Mouse (Mus musculus): Measurements from ENCODE around the gene Pkp3. TPM values are rescaled to one million over a fixed set of nuclear protein-coding genes. Genes with fewer than 3 reads are reported as not detected.

Pkp3 gene
- polyA plus RNA-seq, 1 experiment from 2014 or later: 0.71 TPM

GRCm38 (mm10) chr7:141058601-141059341 is 19.2 kb upstream of the Pkp3 start:
- Histone ChIP-seq H3K27me3 (peaks cover 76% of the 10 kb centered on the region), H3K9me3 (replicated peaks) (no peaks in the 10 kb centered on the region), H3K4me2 (no peak overlapping the region), H3K36me3 (no peaks in the 10 kb centered on the region), H3K4me1 (replicated peaks) (peaks cover 35% of the 10 kb centered on the region), H3K9ac (no peak overlapping the region), H3K4me3 (replicated peaks) (no peak overlapping the region), H3K27ac (no peak overlapping the region)
- WGBS (ENCODE audit: insufficient replicate concordance): 53% methylated on average over 14 of the region's 14 CpGs
- DNase-seq (no peak), ATAC-seq (ENCODE audit: low read depth) (no peak)

DNA sequence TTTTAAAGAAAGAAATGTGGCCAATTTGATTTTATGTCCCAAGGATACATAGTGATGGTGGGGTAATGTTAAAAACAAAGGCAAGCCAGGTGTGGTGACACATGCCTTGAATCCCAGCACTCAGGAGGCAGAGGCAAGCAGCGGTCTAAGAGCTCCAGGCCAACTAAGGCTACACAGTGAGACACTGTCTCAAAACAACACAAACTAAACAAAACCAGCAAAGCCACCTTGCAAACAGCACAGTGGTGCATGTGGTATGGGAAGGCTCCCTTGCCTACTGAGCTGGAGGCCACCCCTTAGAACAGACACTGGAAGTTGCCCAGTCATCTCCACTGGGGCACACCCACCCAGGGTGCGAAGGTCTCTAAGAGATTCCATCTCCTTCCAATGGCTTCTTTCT is 18.1 kb upstream of the Pkp3 start:
- Histone ChIP-seq H3K36me3 (no peaks in the 10 kb centered on the region), H3K4me2 (0 out of 2 replicates have a peak overlapping the region, but pooled peaks have one; percentile 80), H3K4me1 (replicated peaks) (peaks cover 46% of the 10 kb centered on the region), H3K4me3 (replicated peaks) (peak overlapping the region; percentile 55; the same call in 1 of the 2 replicates), H3K9me3 (replicated peaks) (no peaks in the 10 kb centered on the region), H3K9ac (no peak overlapping the region), H3K27ac (no peak overlapping the region), H3K27me3 (peaks cover 73% of the 10 kb centered on the region)
- DNase-seq (no peak), ATAC-seq (ENCODE audit: low read depth) (peak; percentile 43)
- 41% methylated on average over 2 of the region's 2 CpGs for WGBS (ENCODE audit: insufficient replicate concordance)

DNA sequence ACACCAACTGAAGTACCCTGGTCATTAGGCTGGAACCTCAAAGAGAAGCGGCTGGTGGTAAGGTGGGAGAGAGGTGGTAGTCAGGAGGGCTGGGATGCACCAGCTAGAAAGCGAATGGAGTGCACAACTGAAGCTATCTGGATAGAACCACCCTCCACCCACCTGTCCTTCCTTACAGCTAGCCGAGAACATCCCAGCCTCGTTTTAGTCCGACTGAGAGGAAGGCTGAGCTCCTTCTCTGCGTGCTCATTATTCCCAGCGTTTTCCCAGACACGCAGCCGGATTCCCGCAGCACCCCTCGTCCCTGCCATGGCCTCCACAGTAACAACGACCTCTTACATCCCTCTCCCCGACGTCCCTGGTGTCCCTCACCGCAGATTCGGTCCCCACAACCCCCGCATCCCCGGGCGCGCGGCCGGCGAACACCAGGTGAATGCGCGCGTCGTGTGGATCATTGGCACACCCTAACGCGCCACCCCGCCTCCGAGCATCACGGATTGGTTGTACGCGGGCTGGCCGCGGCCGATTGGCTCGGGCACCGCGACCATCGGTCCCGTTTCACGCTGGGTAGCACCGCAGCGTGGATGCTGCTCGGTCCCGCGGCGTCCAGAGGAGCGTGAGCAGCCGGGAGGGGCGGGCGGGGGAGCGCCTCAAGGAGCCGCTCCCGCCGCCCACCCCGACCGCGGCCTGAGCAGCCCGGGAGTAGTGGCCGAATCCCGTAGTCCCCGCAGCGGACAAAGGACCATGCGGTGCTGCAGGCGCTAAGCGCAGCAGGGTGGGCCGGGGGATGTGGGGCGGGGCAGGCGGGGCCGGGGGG is 17.4 kb upstream of the Pkp3 start, which contains the start of gene B4galnt4:
B4galnt4 (plus strand) TSS at position 679 of the 817 bp plus-strand sequence.
- Histone ChIP-seq H3K27ac (no peak within 1 kb of the TSS), H3K4me1 (replicated peaks) (peaks cover 48% of the 10 kb centered on the region), H3K36me3 (no peaks in the 10 kb centered on the region), H3K27me3 (peaks cover 78% of the 10 kb centered on the region), H3K4me3 (replicated peaks) (peak within 1 kb of the TSS; percentile 55), H3K4me2 (peak within 1 kb of the TSS; percentile 80), H3K9ac (0 out of 2 replicates have a peak within 1 kb of the TSS, but pooled peaks have one; percentile 22), H3K9me3 (replicated peaks) (no peaks in the 10 kb centered on the region)
- 2% methylated on average over 72 of the region's 72 CpGs for WGBS (ENCODE audit: insufficient replicate concordance)
- ATAC-seq (ENCODE audit: low read depth): peak; percentile 68
- DNase-seq: no peak

DNA sequence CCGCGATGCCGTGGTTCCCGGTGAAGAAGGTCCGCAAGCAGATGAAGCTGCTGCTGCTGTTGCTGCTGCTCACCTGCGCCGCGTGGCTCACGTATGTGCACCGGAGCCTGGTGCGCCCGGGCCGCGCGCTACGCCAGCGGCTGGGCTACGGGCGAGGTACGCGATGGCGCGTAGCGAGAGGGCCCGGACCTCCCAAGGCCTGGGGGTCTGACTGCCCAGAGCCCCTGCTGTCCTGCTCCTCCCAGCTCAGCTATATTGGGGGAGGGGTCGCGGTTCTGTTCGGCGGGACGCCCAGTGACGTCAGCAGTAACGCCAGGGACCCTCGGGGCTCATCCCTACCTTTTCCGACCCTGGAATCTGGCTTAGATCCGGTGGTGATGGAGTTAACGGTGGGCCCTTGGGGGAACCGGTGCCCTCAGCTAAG is 16.7 kb upstream of the Pkp3 start:
- WGBS (ENCODE audit: insufficient replicate concordance): 3% methylated on average over 37 of the region's 37 CpGs
- H3K27me3 ChIP-seq: peaks cover 83% of the 10 kb centered on the region
- peaks cover 48% of the 10 kb centered on the region for H3K4me1 ChIP-seq (replicated peaks)

GRCm38 (mm10) chr7:141062525-141062924 is 15.5 kb upstream of the Pkp3 start:
- Histone ChIP-seq H3K4me3 (replicated peaks) (no peak overlapping the region), H3K36me3 (no peaks in the 10 kb centered on the region), H3K4me2 (no peak overlapping the region), H3K27ac (no peak overlapping the region), H3K9ac (no peak overlapping the region), H3K9me3 (replicated peaks) (no peaks in the 10 kb centered on the region), H3K4me1 (replicated peaks) (peaks cover 48% of the 10 kb centered on the region), H3K27me3 (peaks cover 84% of the 10 kb centered on the region)
- WGBS (ENCODE audit: insufficient replicate concordance): 23% methylated on average over 7 of the region's 7 CpGs
- DNase-seq (no peak), ATAC-seq (ENCODE audit: low read depth) (no peak)

More for the DNA sequence above, 16.7 kb upstream of the Pkp3 start:
- Histone ChIP-seq H3K9ac (0 out of 2 replicates have a peak overlapping the region, but pooled peaks have one; percentile 22), H3K9me3 (replicated peaks) (no peaks in the 10 kb centered on the region), H3K4me2 (peak overlapping the region; percentile 80), H3K4me3 (replicated peaks) (peak overlapping the region; percentile 55), H3K27ac (no peak overlapping the region), H3K36me3 (no peaks in the 10 kb centered on the region)
- DNase-seq (no peak), ATAC-seq (ENCODE audit: low read depth) (no peak)

DNA sequence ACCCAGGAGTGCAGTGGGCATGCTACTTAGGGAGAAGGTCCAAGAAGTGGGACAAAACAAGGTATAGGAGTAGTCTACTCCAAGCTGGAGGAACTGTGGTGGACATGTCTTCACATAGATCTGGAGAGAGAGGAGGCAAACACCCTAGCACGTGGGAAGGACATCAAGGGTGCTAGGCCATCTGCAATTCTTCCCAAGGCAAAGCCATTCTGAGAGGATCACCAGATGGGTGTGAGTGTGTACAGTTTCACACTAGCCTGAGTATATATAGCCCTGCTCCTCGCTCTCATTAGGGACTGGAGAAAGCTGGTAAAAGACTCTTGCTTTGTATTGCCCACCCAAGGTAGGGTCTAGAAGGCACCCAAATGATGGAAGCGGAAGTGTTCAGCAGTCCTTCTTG is 14.7 kb upstream of the Pkp3 start:
- H3K4me3 ChIP-seq (replicated peaks): no peak overlapping the region
- H3K27ac ChIP-seq: no peak overlapping the region
- peaks cover 48% of the 10 kb centered on the region for H3K4me1 ChIP-seq (replicated peaks)
- H3K9ac ChIP-seq: no peak overlapping the region
- no peak for ATAC-seq (ENCODE audit: low read depth)
- peaks cover 84% of the 10 kb centered on the region for H3K27me3 ChIP-seq
- H3K4me2 ChIP-seq: no peak overlapping the region
- H3K36me3 ChIP-seq: no peaks in the 10 kb centered on the region
- DNase-seq: no peak
- WGBS (ENCODE audit: insufficient replicate concordance): 71% methylated on average over 3 of the region's 3 CpGs
- H3K9me3 ChIP-seq (replicated peaks): no peaks in the 10 kb centered on the region

- 0 out of 2 replicates have a peak, but pooled peaks have one; percentile 13 for ATAC-seq (ENCODE audit: low read depth)
- Histone ChIP-seq H3K27me3 (peaks cover 82% of the 10 kb centered on the region), H3K9ac (no peak overlapping the region), H3K4me2 (no peak overlapping the region), H3K36me3 (no peaks in the 10 kb centered on the region), H3K4me1 (replicated peaks) (peaks cover 48% of the 10 kb centered on the region), H3K4me3 (replicated peaks) (no peak overlapping the region), H3K9me3 (replicated peaks) (no peaks in the 10 kb centered on the region), H3K27ac (no peak overlapping the region)
- 28% methylated on average over 7 of the region's 7 CpGs for WGBS (ENCODE audit: insufficient replicate concordance)
- no peak for DNase-seq
Measured at GRCm38 (mm10) chr7:141064175-141064574, 13.8 kb upstream of the Pkp3 start.

DNA sequence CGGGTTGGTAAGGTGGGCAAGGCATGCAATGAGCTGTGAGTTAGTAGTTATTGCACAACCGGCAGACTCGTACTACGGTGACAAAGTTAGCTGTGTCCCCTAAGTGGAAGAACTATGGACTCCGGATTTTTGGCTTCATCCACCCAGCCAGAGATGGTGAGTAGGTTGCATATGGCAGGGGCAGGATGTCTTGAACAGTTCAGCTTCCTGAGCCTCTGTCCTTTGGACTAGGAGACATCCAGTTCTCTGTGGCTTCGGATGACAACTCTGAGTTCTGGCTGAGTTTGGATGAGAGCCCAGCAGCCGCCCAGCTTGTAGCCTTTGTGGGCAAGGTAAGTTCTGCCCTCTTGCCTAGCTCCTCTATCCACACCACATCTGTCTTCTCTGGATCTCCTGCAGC is 13.4 kb upstream of the Pkp3 start:
- H3K4me2 ChIP-seq: no peak overlapping the region
- no peak overlapping the region for H3K4me3 ChIP-seq (replicated peaks)
- H3K36me3 ChIP-seq: no peaks in the 10 kb centered on the region
- no peaks in the 10 kb centered on the region for H3K9me3 ChIP-seq (replicated peaks)
- peaks cover 81% of the 10 kb centered on the region for H3K27me3 ChIP-seq
- 51% methylated on average over 7 of the region's 7 CpGs for WGBS (ENCODE audit: insufficient replicate concordance)
- peaks cover 48% of the 10 kb centered on the region for H3K4me1 ChIP-seq (replicated peaks)
- ATAC-seq (ENCODE audit: low read depth): no peak
- no peak overlapping the region for H3K9ac ChIP-seq
- no peak for DNase-seq
- H3K27ac ChIP-seq: no peak overlapping the region

GRCm38 (mm10) chr7:141068351-141068750 is 9.7 kb upstream of the Pkp3 start:
- Histone ChIP-seq H3K4me2 (no peak overlapping the region), H3K27me3 (peaks cover 77% of the 10 kb centered on the region)
- no peak for ATAC-seq (ENCODE audit: low read depth)

GRCm38 (mm10) chr7:141070058-141070862 is 7.8 kb upstream of the Pkp3 start:
- Histone ChIP-seq H3K9me3 (replicated peaks) (no peaks in the 10 kb centered on the region), H3K4me2 (peak overlapping the region; percentile 59), H3K27ac (no peak overlapping the region), H3K27me3 (peaks cover 82% of the 10 kb centered on the region), H3K36me3 (no peaks in the 10 kb centered on the region), H3K4me3 (replicated peaks) (peak overlapping the region; percentile 33), H3K9ac (0 out of 2 replicates have a peak overlapping the region, but pooled peaks have one; percentile 2), H3K4me1 (replicated peaks) (peaks cover 15% of the 10 kb centered on the region)
- DNase-seq (peak; percentile 45), ATAC-seq (ENCODE audit: low read depth) (no peak)
- 2% methylated on average over 51 of the region's 51 CpGs for WGBS (ENCODE audit: insufficient replicate concordance)

More at GRCm38 (mm10) chr7:141068351-141068750, 9.7 kb upstream of the Pkp3 start:
- Histone ChIP-seq H3K9me3 (replicated peaks) (no peaks in the 10 kb centered on the region), H3K4me3 (replicated peaks) (no peak overlapping the region), H3K9ac (no peak overlapping the region), H3K4me1 (replicated peaks) (peaks cover 33% of the 10 kb centered on the region), H3K36me3 (no peaks in the 10 kb centered on the region), H3K27ac (no peak overlapping the region)
- 59% methylated on average over 19 of the region's 19 CpGs for WGBS (ENCODE audit: insufficient replicate concordance)
- DNase-seq: no peak

Data from liver, embryonic 13.5 days (tissue).